Mouse (Mus musculus) T-helper 17 cell (primary cell): Measurements from ENCODE around the gene Nell1.

ENCODE experiments used
- in situ Hi-C, 2 experiments: fragments of 300-600 bp; cut with MboI, MseI; formaldehyde crosslinking; loops; 1 replicate in 1 of 2; 2 replicates in 1 of 2; pipeline ENCODE4 v1.15.1; 2025; ENCODE audit warnings: high pct_unique_total_duplicates in 2 of 2

The Nell1 gene

DNA sequence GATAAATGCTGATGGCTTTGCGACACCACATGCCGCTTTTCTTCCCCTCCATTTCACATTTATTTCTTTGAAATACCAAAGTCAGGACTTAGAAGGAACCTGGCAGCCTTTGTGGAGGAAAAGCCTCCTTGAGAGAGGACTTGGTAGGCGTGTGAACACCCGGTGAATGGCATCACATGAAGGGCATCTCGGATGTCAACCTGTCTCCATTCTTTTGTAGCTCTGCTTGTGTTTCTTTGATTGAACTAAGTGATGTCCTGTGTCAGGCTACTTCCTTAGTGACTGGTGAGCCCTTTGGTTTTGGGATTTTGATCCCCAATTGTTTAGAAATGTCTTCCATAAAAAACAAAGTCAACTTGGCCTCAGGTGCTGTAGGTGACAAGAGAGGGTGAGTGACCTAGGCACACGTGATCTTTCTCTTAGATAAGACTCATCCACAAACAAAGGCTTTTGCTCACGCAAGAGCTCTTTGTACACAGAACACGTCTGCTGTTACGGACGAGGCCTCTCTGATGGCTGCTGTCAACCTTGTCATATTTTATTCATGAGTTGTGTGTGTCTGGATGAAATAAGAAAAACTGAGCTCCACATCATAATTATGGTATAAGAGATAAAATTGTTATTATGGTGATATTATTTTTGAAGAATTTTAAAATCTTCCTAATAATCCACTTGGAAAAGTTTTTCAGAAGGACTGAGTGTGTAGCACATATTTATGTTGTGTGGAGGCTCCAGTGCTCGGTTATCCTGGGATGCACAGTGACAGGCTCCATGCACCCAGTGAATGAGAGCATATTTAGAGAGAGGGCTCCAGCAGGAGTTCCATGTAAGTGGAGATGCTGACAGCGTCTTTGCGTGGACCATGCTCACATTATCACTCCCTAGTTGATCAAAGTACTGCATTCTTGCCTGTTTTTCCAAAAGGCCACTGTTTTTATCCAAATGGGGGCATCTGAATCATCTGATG lies 60.8 kb downstream of the Nell1 start:
- in situ Hi-C loops: no loop called here

GRCm38 (mm10) chr7:50041112-50041511 lies 66.4 kb downstream of the Nell1 start:
- in situ Hi-C loops: no loop called here

- in situ Hi-C loops: no loop called here
Measured at GRCm38 (mm10) chr7:50050144-50050543, 75.5 kb downstream of the Nell1 start.

GRCm38 (mm10) chr7:50053704-50054103 lies 79.0 kb downstream of the Nell1 start:
- in situ Hi-C loops: no loop called here

- in situ Hi-C loops: no loop called here
Measured at GRCm38 (mm10) chr7:50094461-50094860, 119.8 kb downstream of the Nell1 start.

- in situ Hi-C loops: no loop called here
Measured at GRCm38 (mm10) chr7:50105612-50106321, 131.1 kb downstream of the Nell1 start.

- in situ Hi-C loops: no loop called here
Measured at GRCm38 (mm10) chr7:50107261-50107660, 132.6 kb downstream of the Nell1 start.

DNA sequence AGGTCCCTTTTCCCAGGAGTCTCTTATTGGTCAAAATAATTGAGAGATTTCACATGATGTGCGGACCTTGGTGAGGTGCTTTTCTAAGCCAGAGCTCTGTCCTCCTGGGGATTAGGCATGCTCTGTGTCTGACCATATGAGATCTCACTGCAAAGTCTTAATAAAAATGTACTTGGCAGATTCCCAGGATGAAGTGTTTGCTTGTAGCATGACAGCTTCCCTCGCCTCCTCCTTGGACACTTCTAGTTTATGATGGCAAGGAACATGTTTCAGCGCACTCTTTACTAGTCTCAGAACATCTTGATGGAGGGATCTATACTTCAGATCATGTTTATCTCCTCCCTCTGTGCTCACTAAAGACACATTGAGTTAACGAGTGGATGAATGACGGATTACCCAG lies 143.7 kb downstream of the Nell1 start:
- in situ Hi-C loops: no loop called here

- in situ Hi-C loops: loop anchor here in 1 of 2 experiments (10.0 kb wide), 1 partner anchor 297 kb away; no protein-coding TSS in a partner anchor
Measured at GRCm38 (mm10) chr7:50137706-50138105, 163.0 kb downstream of the Nell1 start.

DNA sequence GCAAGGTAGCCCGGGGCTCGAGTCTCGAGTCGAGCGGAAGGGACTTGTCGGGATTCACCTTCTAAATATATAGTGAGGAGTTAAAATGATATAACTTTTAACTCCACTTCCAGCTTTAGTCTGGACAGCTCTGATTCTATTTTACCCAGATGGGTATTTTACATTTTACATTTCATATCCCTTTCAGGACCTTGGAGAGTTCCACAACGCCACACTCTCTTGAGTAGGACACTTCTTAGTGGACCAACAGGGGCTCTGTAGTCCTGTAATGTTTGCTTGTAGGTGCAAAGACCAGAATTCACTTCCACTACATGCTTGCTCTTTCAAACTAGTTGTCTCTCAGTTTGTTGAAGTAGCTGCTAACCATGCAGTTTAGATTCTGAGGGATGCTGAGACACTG lies 174.7 kb downstream of the Nell1 start:
- in situ Hi-C loops: no loop called here

GRCm38 (mm10) chr7:50150838-50151237 lies 176.2 kb downstream of the Nell1 start:
- in situ Hi-C loops: no loop called here

- in situ Hi-C loops: no loop called here
Measured at GRCm38 (mm10) chr7:50153618-50154017, 179.0 kb downstream of the Nell1 start.

DNA sequence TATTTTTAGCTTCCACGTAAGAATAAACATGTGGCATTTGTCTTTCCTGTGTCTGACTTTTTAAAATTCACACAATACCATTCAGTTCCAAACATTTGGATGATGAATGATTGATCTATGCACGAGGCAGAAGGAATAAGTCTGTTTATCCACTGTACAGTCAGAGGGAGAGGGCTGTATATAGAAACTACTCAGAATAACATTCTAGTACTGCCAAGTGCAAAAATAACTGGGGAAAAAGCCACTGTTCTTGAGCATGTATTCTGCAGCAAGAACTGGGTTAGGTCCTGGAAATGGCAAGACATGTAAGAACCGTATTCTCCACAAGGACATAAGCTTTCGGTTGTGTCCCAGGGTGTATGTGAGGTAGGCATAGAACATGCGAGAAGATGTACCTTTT lies 187.9 kb downstream of the Nell1 start:
- in situ Hi-C loops: loop anchor here in 1 of 2 experiments (5.0 kb wide), 1 partner anchor 325 kb away; no protein-coding TSS in a partner anchor

DNA sequence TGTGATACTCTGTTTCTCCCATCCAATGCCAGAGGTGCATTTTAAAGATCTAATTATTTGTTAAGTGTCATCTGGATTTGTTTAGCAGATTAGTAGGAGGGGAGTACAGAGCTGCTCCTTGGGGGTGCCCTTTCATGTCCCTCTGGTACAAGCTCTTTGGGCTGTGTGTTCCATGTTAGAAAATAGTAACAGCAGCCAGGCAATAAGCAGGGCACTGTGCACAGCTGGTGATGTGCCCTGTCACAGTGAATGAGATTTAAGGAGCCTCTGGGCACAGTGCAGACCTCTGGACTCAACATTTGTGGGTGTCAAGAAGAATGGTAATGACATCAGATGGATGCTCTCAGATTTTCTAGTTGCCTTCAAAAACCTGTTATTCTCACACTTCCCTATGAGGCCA lies 194.1 kb downstream of the Nell1 start:
- in situ Hi-C loops: no loop called here

GRCm38 (mm10) chr7:50186306-50186705 lies 211.6 kb downstream of the Nell1 start:
- in situ Hi-C loops: no loop called here

DNA sequence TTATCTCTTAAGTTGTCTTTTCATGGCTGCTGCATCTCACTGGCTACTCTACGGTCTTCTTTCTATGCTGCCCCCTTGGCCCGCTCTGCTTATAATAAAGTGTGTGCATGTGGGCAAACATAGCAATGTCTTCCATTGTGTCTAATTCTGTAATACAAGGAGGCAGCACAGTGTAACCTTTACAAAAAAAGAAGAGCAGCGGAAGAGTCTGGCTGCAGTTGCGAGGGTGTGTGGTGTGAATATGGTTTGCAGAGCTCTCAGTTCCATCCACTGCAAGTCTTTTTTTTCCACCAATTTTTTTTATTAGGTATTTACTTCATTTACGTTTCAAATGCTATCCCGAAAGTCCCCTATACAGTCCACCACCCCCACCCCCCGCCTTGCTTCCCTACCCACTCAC lies 219.3 kb downstream of the Nell1 start:
- in situ Hi-C loops: no loop called here

GRCm38 (mm10) chr7:50195080-50195611 lies 220.5 kb downstream of the Nell1 start:
- in situ Hi-C loops: no loop called here

GRCm38 (mm10) chr7:50205268-50205667 lies 230.6 kb downstream of the Nell1 start:
- in situ Hi-C loops: no loop called here

GRCm38 (mm10) chr7:50210678-50211251 lies 236.1 kb downstream of the Nell1 start:
- in situ Hi-C loops: no loop called here

DNA sequence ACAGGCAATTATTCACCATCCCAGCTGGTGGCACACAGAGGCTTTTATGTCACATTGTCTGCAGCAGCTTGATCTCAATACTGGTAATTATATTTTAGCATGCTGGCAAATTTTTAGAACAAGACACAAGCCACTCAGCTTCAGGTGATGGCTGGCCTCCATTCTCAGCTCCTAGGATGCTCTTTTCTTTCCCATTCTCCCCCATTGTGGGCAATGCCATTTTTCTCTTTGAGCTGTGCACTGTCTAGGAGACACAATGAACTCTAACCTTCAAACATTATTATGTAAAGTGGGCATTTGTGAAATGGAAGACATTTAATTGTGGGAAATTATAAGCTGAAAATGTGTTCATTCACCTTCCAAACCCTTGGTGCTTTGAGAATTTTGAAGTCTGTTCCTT lies 247.2 kb downstream of the Nell1 start:
- in situ Hi-C loops: no loop called here

DNA sequence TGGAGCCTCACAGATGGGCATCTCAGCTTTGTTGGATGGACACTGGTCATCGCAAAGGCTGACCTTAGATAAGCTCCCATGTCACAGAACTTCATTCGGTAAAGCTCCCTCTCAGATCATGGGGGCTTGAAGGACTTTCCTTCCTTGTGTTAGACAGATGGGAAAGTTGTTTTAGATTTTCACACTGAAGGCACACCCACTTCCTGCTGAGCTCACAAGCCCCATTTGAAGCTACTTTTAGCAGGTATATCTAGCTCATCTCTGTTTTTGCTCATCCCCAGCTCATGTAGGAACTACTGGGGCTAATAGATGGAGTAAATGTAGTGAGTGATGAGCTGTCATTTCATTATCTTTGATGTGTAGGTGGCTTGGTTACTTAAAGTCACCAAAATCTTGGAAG lies 252.0 kb downstream of the Nell1 start:
- in situ Hi-C loops: no loop called here

DNA sequence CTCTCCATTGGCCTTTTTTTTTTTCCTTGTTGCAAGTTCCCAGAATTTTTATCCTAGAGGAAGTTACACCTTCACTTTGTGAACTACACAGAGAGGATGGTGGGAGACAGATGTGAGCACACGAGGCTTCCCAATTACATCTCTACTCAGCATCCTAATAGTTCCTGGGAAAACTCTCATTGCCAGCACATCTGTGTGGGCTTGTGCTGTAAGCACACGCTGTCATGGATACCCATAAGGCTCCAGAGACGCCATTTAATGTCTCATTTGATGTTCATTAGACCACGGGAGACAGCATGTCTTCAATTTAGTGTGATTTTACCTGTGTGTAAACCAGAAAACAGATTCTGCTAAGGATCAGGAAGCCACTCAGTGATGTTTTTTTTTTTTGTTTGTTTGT lies 253.6 kb downstream of the Nell1 start:
- in situ Hi-C loops: no loop called here
